Mouse (Mus musculus) embryonic facial prominence, embryonic 14.5 days (tissue): ENCODE measurements around the gene Dock4. TPM values are rescaled to one million over a fixed set of nuclear protein-coding genes. Genes with fewer than 3 reads are reported as not detected.

Experiments used
- ATAC-seq: fragments of 200-750 bp; cut with Nextera tagmentation; 2 replicates; pipeline ENCODE4 v1.8.0; 2017; ENCODE audit warnings: low read depth, moderate number of reproducible peaks, moderate TSS enrichment
- DNase-seq: peaks from one replicate; pipeline ENCODE4 v3.0.0-alpha.2; 2015; ENCODE audit warnings: low spot score
- H3K27ac ChIP-seq: fragments of 300-500 bp; sonication (generic); replicated peaks from 2 replicates; pipeline ENCODE4 v1.5.1; 2014; ENCODE audit warnings: low read depth, mild to moderate bottlenecking, low read length, moderate library complexity
- H3K27me3 ChIP-seq: fragments of 300-500 bp; sonication (generic); replicated peaks from 2 replicates; pipeline ENCODE4 v1.6.1; 2014; ENCODE audit warnings: low read length; ENCODE audit not compliant: control insufficient read depth, insufficient read depth
- H3K36me3 ChIP-seq: fragments of 300-500 bp; sonication (generic); 2 replicates; pipeline ENCODE4 v1.6.1; 2014; ENCODE audit warnings: low read length, mixed read lengths; ENCODE audit not compliant: control insufficient read depth, insufficient read depth
- H3K4me1 ChIP-seq: fragments of 300-500 bp; sonication (generic); 2 replicates; pipeline ENCODE4 v1.6.1; 2014; ENCODE audit warnings: antibody characterized with exemption, low read length; ENCODE audit not compliant: control insufficient read depth, insufficient read depth
- H3K4me2 ChIP-seq: fragments of 300-500 bp; sonication (generic); 2 replicates; pipeline ENCODE4 v1.6.1; 2014; ENCODE audit warnings: low read depth, mild to moderate bottlenecking, low read length, moderate library complexity, mixed read lengths
- H3K4me3 ChIP-seq: fragments of 300-500 bp; sonication (generic); 2 replicates; pipeline ENCODE4 v1.5.1; 2014; ENCODE audit warnings: low read depth, mild to moderate bottlenecking, low read length
- H3K9ac ChIP-seq: fragments of 300-500 bp; sonication (generic); 2 replicates; pipeline ENCODE4 v1.6.1; 2014; ENCODE audit warnings: low read depth, mild to moderate bottlenecking, low read length, moderate library complexity, mixed read lengths
- H3K9me3 ChIP-seq: fragments of 300-500 bp; sonication (generic); 2 replicates; pipeline ENCODE4 v1.6.1; 2016; ENCODE audit warnings: low read length; ENCODE audit not compliant: control insufficient read depth
- WGBS: fragments of 180-500 bp; shearing (Covaris S2); extraction: QIAGEN DNeasy Blood & Tissue Kit; methylation state at CpG from one replicate; pipeline ENCODE4 v1.1.7; 2014; 5-methylcytosine and 5-hydroxymethylcytosine counted together
- polyA plus RNA-seq: library from polyadenylated mRNA; unstranded; fragments of >200 nt; fragmentation: Nextera tagmentation; extraction: Ambion mirVana; gene quantifications from 2 replicates; pipeline ENCODE4 v1.2.1, GENCODE M21; 2014

Dock4 gene
- polyA plus RNA-seq, 1 experiment from 2014 or later: 9.2 TPM

DNA sequence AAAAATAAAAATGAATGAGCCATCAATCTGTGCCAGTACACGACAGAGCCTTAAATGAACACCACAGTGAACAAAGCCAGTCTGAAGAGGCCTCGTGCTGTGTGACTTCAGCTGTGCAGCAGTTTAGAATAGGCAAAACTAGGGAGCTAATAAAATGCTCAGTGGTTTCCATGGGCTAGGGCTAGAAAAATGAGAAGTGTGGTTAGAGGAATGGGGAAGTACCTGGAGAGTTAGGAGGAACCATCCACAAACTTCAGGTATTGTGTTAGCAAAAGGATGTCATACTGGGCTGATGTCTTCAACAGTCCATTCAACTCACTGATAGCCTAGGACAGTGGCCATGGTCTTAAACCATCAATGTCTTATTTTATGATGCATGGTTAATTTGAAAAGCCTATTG lies 263.3 kb downstream of the Dock4 start:
- Histone ChIP-seq H3K4me1 (no peaks in the 10 kb centered on the region), H3K4me2 (no peak overlapping the region), H3K36me3 (no peaks in the 10 kb centered on the region), H3K9me3 (no peaks in the 10 kb centered on the region), H3K9ac (no peak overlapping the region), H3K4me3 (no peak overlapping the region), H3K27ac (no peak overlapping the region), H3K27me3 (no peaks in the 10 kb centered on the region)
- WGBS: 85% methylated on average over 2 of the region's 2 CpGs
- ATAC-seq (no peak), DNase-seq (no peak)

- no peak overlapping the region for H3K4me2 ChIP-seq
- H3K36me3 ChIP-seq: no peaks in the 10 kb centered on the region
- 75% methylated on average over 3 of the region's 3 CpGs for WGBS
- no peak overlapping the region for H3K4me3 ChIP-seq
- H3K27ac ChIP-seq: no peak overlapping the region
- H3K9me3 ChIP-seq: no peaks in the 10 kb centered on the region
- DNase-seq (no peak), ATAC-seq (no peak)
- H3K27me3 ChIP-seq: no peaks in the 10 kb centered on the region
- no peak overlapping the region for H3K9ac ChIP-seq
- no peaks in the 10 kb centered on the region for H3K4me1 ChIP-seq
These were observed 266.5 kb downstream of the Dock4 start for GRCm38 (mm10) chr12:40712235-40712634.

- no peaks in the 10 kb centered on the region for H3K4me1 ChIP-seq
- H3K4me2 ChIP-seq: no peak overlapping the region
- H3K9ac ChIP-seq: no peak overlapping the region
- no peaks in the 10 kb centered on the region for H3K27me3 ChIP-seq
- no peak overlapping the region for H3K4me3 ChIP-seq
- no peaks in the 10 kb centered on the region for H3K9me3 ChIP-seq
- WGBS: 54% methylated on average over 5 of the region's 5 CpGs
- no peak for ATAC-seq
- no peak overlapping the region for H3K27ac ChIP-seq
- H3K36me3 ChIP-seq: no peaks in the 10 kb centered on the region
- DNase-seq: no peak
These were observed 268.5 kb downstream of the Dock4 start for GRCm38 (mm10) chr12:40714288-40714687.

- no peaks in the 10 kb centered on the region for H3K9me3 ChIP-seq
- no peaks in the 10 kb centered on the region for H3K36me3 ChIP-seq
- no peak overlapping the region for H3K9ac ChIP-seq
- 87% methylated on average over 2 of the region's 2 CpGs for WGBS
- no peak overlapping the region for H3K4me3 ChIP-seq
- H3K4me1 ChIP-seq: no peaks in the 10 kb centered on the region
- no peaks in the 10 kb centered on the region for H3K27me3 ChIP-seq
- H3K4me2 ChIP-seq: no peak overlapping the region
- no peak for DNase-seq
- no peak overlapping the region for H3K27ac ChIP-seq
- no peak for ATAC-seq
These were observed 269.4 kb downstream of the Dock4 start for GRCm38 (mm10) chr12:40715174-40715573.

DNA sequence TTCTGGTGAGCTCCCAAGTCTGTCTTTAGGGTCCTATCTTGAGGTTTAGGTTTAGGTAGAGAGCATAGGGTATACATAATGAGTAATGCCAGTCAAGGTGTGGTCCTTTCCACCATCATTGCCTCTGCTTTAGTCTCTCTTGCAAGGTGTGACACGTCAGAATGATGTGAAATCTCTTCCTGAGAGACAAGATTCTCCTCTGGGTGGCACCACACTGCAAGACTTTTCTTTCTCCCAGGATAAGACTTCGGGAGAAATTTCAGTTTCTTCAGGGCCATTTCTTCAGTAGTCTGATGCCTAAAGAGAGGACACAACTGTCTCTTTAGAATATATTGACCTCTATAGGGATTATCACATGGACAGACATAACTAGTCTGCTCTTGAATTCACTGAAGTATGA lies 282.6 kb downstream of the Dock4 start:
- Histone ChIP-seq H3K27me3 (no peaks in the 10 kb centered on the region), H3K9me3 (no peaks in the 10 kb centered on the region), H3K27ac (no peak overlapping the region), H3K36me3 (no peaks in the 10 kb centered on the region), H3K4me1 (no peaks in the 10 kb centered on the region), H3K4me2 (no peak overlapping the region), H3K4me3 (no peak overlapping the region), H3K9ac (no peak overlapping the region)
- WGBS: 82% methylated on average over 2 of the region's 2 CpGs
- ATAC-seq: no peak
- DNase-seq: no peak

DNA sequence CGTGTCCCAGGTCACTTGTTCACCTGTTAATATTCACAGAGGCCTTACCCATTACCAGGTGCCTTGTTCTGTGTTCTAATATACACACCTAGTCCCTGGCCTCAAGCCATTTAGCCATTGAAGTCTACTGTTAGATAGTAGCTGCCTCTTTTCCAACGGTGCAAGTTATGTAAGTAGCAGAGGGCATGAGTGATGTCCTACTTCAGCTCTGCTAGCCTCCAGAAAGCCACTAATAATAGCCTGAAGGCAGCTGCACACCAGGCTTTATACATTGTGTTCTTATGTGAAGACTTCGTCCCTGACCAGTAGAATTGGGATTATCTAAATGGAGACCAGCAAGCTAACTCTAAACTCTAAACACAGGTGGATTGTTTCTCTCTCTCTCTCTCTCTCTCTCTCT lies 285.0 kb downstream of the Dock4 start:
- no peaks in the 10 kb centered on the region for H3K36me3 ChIP-seq
- ATAC-seq (no peak), DNase-seq (no peak)
- no peaks in the 10 kb centered on the region for H3K4me1 ChIP-seq
- H3K9me3 ChIP-seq: no peaks in the 10 kb centered on the region
- H3K9ac ChIP-seq: no peak overlapping the region
- H3K27me3 ChIP-seq: no peaks in the 10 kb centered on the region
- H3K4me2 ChIP-seq: no peak overlapping the region
- 78% methylated on average over 3 of the region's 3 CpGs for WGBS
- H3K27ac ChIP-seq: no peak overlapping the region
- no peak overlapping the region for H3K4me3 ChIP-seq

DNA sequence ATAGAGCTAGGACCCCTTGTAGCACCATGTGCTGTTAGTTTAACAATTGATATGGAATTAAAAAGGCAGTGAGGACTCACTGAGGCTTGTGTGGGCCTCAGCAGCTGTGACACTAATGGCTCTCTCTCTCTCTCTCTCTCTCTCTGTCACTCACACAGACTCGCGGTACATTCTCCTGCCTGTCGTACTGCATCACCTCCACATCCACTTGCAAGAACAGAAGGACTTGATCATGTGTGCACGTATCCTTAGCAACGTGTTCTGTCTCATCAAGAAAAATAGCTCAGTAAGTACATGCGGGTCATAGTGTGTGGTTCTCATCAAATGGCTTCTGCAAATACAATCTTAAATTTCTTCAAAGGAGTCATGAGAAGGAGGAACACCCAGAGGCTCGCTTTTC lies 299.7 kb downstream of the Dock4 start:
- ATAC-seq: no peak
- 77% methylated on average over 7 of the region's 7 CpGs for WGBS

GRCm38 (mm10) chr12:40746081-40746480 lies 300.3 kb downstream of the Dock4 start:
- H3K9me3 ChIP-seq: no peaks in the 10 kb centered on the region
- no peak for DNase-seq
- WGBS: 80% methylated on average over 3 of the region's 3 CpGs
- no peak overlapping the region for H3K27ac ChIP-seq
- H3K4me2 ChIP-seq: no peak overlapping the region
- ATAC-seq: no peak; the same call in 1 of the 2 replicates
- H3K9ac ChIP-seq: no peak overlapping the region
- H3K36me3 ChIP-seq: 0 out of 2 replicates have a peak, but pooled peaks cover 8% of the 10 kb centered on the region
- no peak overlapping the region for H3K4me3 ChIP-seq
- H3K4me1 ChIP-seq: no peaks in the 10 kb centered on the region
- H3K27me3 ChIP-seq: no peaks in the 10 kb centered on the region

More for the DNA sequence above, 299.7 kb downstream of the Dock4 start:
- Histone ChIP-seq H3K4me1 (no peaks in the 10 kb centered on the region), H3K4me2 (no peak overlapping the region), H3K36me3 (0 out of 2 replicates have a peak, but pooled peaks cover 8% of the 10 kb centered on the region), H3K4me3 (no peak overlapping the region), H3K9ac (no peak overlapping the region), H3K27me3 (no peaks in the 10 kb centered on the region), H3K27ac (no peak overlapping the region), H3K9me3 (no peaks in the 10 kb centered on the region)
- no peak for DNase-seq

DNA sequence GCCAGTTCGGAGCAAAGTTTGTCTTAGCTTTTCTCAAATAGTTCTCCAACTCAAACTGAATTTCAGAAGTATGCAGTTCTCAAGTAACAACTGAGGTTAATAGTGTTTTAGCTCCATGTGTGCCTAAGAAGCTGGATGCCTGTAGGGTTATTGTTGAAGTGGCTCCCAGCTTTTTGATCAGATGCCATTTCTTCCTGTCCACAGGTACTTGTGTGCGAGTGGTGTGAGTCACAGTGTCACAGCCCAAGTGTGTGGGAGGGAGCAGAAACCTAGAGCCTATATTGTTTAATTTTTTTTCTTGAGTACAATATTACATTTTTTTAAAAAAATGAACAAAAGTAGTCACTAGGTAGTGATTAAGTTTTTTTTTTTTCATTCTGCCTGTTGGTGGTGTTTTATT lies 313.5 kb downstream of the Dock4 start:
- H3K4me2 ChIP-seq: no peak overlapping the region
- no peak overlapping the region for H3K4me3 ChIP-seq
- no peak overlapping the region for H3K27ac ChIP-seq
- H3K27me3 ChIP-seq: no peaks in the 10 kb centered on the region
- H3K9ac ChIP-seq: no peak overlapping the region
- DNase-seq (no peak), ATAC-seq (no peak)
- 95% methylated on average over 2 of the region's 2 CpGs for WGBS
- no peaks in the 10 kb centered on the region for H3K4me1 ChIP-seq
- no peaks in the 10 kb centered on the region for H3K36me3 ChIP-seq
- no peaks in the 10 kb centered on the region for H3K9me3 ChIP-seq
